Mouse (Mus musculus) olfactory bulb, adult 2 months (tissue): ENCODE data around the gene Nae1. TPM values are rescaled to one million over a fixed set of nuclear protein-coding genes. Genes with fewer than 3 reads are reported as not detected.

Experiments used
- H3K27ac ChIP-seq: fragments of 200-500 bp; 2 replicates; pipeline ENCODE4 v1.5.1; 2012; ENCODE audit warnings: low read depth, low read length; ENCODE audit not compliant: insufficient read depth
- H3K4me1 ChIP-seq: fragments of 200-500 bp; 2 replicates; pipeline ENCODE4 v1.6.1; 2012; ENCODE audit warnings: low read length; ENCODE audit not compliant: control insufficient read depth, insufficient read depth
- H3K4me3 ChIP-seq: fragments of 200-500 bp; 2 replicates; pipeline ENCODE4 v1.5.1; 2012; ENCODE audit warnings: mild to moderate bottlenecking, low read depth, low read length, moderate library complexity; ENCODE audit not compliant: insufficient read depth
- CTCF ChIP-seq: fragments of 200-500 bp; IDR thresholded peaks from 2 replicates; pipeline ENCODE4 v1.5.1; 2012; ENCODE audit warnings: low read depth, mild to moderate bottlenecking, low read length, moderate library complexity; ENCODE audit not compliant: insufficient read depth
- POLR2A ChIP-seq: fragments of 200-500 bp; IDR thresholded peaks from 2 replicates; pipeline ENCODE4 v1.6.1; 2012; ENCODE audit warnings: mild to moderate bottlenecking, low read depth, low read length, moderate library complexity; ENCODE audit not compliant: insufficient read depth
- WGBS: fragments of 180-500 bp; shearing (Covaris S2); methylation state at CpG from one replicate; pipeline ENCODE4 v1.1.7; 2018; 5-methylcytosine and 5-hydroxymethylcytosine counted together
- polyA plus RNA-seq: library from polyadenylated mRNA; stranded (reverse); fragments of >200 nt; gene quantifications from 2 replicates; pipeline ENCODE4 v1.2.4, GENCODE M21; 2012; ENCODE audit warnings: low replicate concordance; ENCODE audit not compliant: missing spikeins, insufficient read depth, insufficient read length

Gene Nae1
- polyA plus RNA-seq, 1 experiment = not detected

GRCm38 (mm10) chr8:104467463-104467862, 67.0 kb downstream of the Nae1 start:
- H3K4me1 ChIP-seq = no peaks in the 10 kb centered on the region
- no peak overlapping the region for H3K4me3 ChIP-seq
- WGBS = 78% methylated on average over 2 of the region's 2 CpGs
- no peak for TF ChIP-seq CTCF
- TF ChIP-seq POLR2A = no peak
- H3K27ac ChIP-seq = no peak overlapping the region

Other genes starting within 250 kb of the Nae1 start
- not detected in 2 replicates for gene Cmtm2a, start 241.5 kb downstream of the Nae1 start, polyA plus RNA-seq
- not detected in 2 replicates for gene Gm45711, start 224.6 kb downstream of the Nae1 start, polyA plus RNA-seq
- gene Cmtm1, start 224.5 kb downstream of the Nae1 start, polyA plus RNA-seq = not detected in 2 replicates
- gene Gm11020, start 213.1 kb downstream of the Nae1 start, polyA plus RNA-seq = not detected in 2 replicates
- gene Cmtm2b, start 212.4 kb downstream of the Nae1 start, polyA plus RNA-seq = not detected in 2 replicates
- not detected in 2 replicates for gene Cmtm3, start 195.2 kb downstream of the Nae1 start, polyA plus RNA-seq
- gene Cmtm4, start 138.8 kb downstream of the Nae1 start, polyA plus RNA-seq = not detected in 2 replicates
- 65.6 TPM in 1 of 2 replicates, not detected in the other for gene Dync1li2, start 91.6 kb downstream of the Nae1 start, polyA plus RNA-seq
- gene Terb1, start 24.7 kb downstream of the Nae1 start, polyA plus RNA-seq = not detected in 2 replicates
- not detected in 2 replicates for gene Car7, start 52 bp upstream of the Nae1 start, polyA plus RNA-seq
- gene Pdp2, start 56.8 kb upstream of the Nae1 start, polyA plus RNA-seq = not detected in 2 replicates
- not detected in 2 replicates for gene Cdh16, start 89.8 kb upstream of the Nae1 start, polyA plus RNA-seq
- gene Rrad, start 96.7 kb upstream of the Nae1 start, polyA plus RNA-seq = not detected in 2 replicates
- gene Ciao2b, start 107.3 kb upstream of the Nae1 start, polyA plus RNA-seq = not detected in 2 replicates
- gene Ces2a, start 199.4 kb upstream of the Nae1 start, polyA plus RNA-seq = not detected in 2 replicates